ENCODE assay signal across 21 mouse cellular contexts in genomic region chr3:85789748-85790147, GRCm38 (mm10). TPM values are rescaled to one million over a fixed set of nuclear protein-coding genes. Genes with fewer than 3 reads are reported as not detected.
"Had no signal": no experiment of that assay in that cellular context is flagged by ENCODE, and none has a peak within 500 bp of the region (broad histone marks: within the 10 kb centered on the region; RNA-seq: fewer than 3 reads in every experiment).

No protein-coding gene starts in this region.

- DNase-seq: kidney, postnatal 14 days; kidney, postnatal 4 days; layer of hippocampus, postnatal 36 days; liver, embryonic 13.5 days; lung, adult 2 months; lung, postnatal 14 days; lung, postnatal 4 days; right cerebral cortex, adult 18-20 months; right cerebral cortex, postnatal 14 days; right cerebral cortex, postnatal 4 days; thymus, adult 2 months; thymus, postnatal 14 days; thymus, postnatal 4 days had no signal

- H3K4me3 ChIP-seq: left cerebral cortex, adult 2 months; liver, embryonic 13.5 days; midbrain, embryonic 15.5 days; neural tube, embryonic 12.5 days; neural tube, embryonic 15.5 days had no signal

- H3K9me3 ChIP-seq: liver, embryonic 13.5 days; midbrain, embryonic 15.5 days; neural tube, embryonic 12.5 days; neural tube, embryonic 15.5 days had no signal

- H3K9ac ChIP-seq: liver, embryonic 13.5 days; midbrain, embryonic 15.5 days; neural tube, embryonic 12.5 days; neural tube, embryonic 15.5 days had no signal

- H3K27ac ChIP-seq: left cerebral cortex, adult 2 months; liver, embryonic 13.5 days; midbrain, embryonic 15.5 days; neural tube, embryonic 12.5 days; neural tube, embryonic 15.5 days; stomach, postnatal 0 days had no signal

- H3K4me1 ChIP-seq: liver, embryonic 13.5 days; midbrain, embryonic 15.5 days; neural tube, embryonic 12.5 days; neural tube, embryonic 15.5 days had no signal

- H3K4me2 ChIP-seq: liver, embryonic 13.5 days; midbrain, embryonic 11.5 days; midbrain, embryonic 15.5 days; neural tube, embryonic 12.5 days; neural tube, embryonic 15.5 days had no signal

- ATAC-seq: midbrain, embryonic 15.5 days had no signal

- H3K27me3 ChIP-seq: liver, embryonic 13.5 days; midbrain, embryonic 15.5 days; neural tube, embryonic 12.5 days; neural tube, embryonic 15.5 days had no signal

- H3K36me3 ChIP-seq: liver, embryonic 13.5 days; midbrain, embryonic 15.5 days; neural tube, embryonic 12.5 days; neural tube, embryonic 15.5 days had no signal

RNA-seq across cellular contexts. Expression of gene Fam160a1, which starts 27.3 kb away (rescaled TPM):
- total RNA-seq: megakaryocyte progenitor cell, adult 5-6 weeks; megakaryocyte-erythroid progenitor cell, adult 5-6 weeks had no signal
